Mouse (Mus musculus): Measurements from ENCODE around the gene Stam. TPM values are rescaled to one million over a fixed set of nuclear protein-coding genes. Genes with fewer than 3 reads are reported as not detected.
"Not testable (repeated sequence)": the region's sequence is repeated elsewhere in the genome, so short reads cannot be mapped to it uniquely, and the experiment has no call there.

Stam gene
- total RNA-seq, 4 experiments from 2014 or later, result 17.7 to 21.8 (median 19.9) TPM

DNA sequence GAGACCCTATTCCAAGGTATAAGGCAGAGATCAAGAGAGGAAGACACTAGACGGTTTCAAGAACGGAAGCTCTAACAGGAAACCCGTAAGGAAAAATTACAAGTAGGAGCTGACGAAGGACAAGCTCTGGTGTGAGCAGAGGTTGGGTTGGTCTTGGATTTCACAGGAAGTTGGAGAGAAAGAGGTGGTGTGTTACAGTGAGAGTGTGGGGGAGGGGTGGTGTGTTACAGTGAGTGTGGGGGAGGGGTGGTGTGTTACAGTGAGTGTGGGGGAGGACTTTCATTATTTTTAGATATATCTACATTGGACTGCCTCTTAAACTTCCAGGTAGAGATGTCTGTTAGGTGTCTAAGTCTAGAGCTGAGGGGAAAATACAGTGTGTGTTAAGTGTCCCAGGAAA is 116.8 kb downstream of the Stam start:
- DNase-seq (ENCODE audit: low spot score in 2 of 2), result no peak

GRCm38 (mm10) chr2:14191601-14192000 is 117.7 kb downstream of the Stam start:
- no peak for DNase-seq (ENCODE audit: low spot score in 2 of 2)

DNA sequence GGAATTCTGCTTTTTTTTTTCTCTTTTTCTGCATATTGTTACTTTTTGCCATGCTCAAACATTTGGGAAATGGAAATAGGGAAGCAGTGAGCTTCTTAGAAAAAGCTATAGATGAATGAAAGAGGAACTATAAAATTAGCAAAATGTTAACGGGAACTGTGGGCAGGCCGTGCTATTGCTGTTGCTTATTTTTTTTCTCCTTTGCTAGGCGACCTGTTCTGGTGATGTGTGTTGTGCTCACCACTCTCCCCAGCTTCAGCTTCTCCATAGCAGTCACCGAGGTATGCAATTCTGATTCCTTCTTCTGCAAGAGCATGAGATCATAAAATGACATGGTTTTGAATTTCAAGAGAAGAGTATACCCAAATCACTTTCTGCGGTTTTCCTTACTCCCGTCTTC is 118.1 kb downstream of the Stam start:
- no peak for DNase-seq (ENCODE audit: low spot score in 2 of 2)

- not testable (repeated sequence) for DNase-seq (ENCODE audit: low spot score in 2 of 2)
Measured at GRCm38 (mm10) chr2:14198325-14198903, 124.5 kb downstream of the Stam start.

Other genes with a start within 250 kb of the Stam start
- gene Hacd1, start 18.0 kb upstream of the Stam start, total RNA-seq (2022), result 10 to 100 TPM; 53.0 to 75.7 (median 62.0) TPM
- gene Tmem236, start 100.4 kb downstream of the Stam start, total RNA-seq (2022), result under 1 TPM; 0.07 to 0.31 (median 0.20) TPM
- 1 to 10 TPM; 2.8 to 7.1 (median 4.1) TPM for gene Mrc1, start 155.3 kb downstream of the Stam start, total RNA-seq (2022)

All from gastrocnemius, adult 8-10 months (tissue).